Mouse (Mus musculus) right cerebral cortex, postnatal 4 days (tissue): ENCODE results near the gene Sgta.
"Not testable (repeated sequence)": the region's sequence is repeated elsewhere in the genome, so short reads cannot be mapped to it uniquely, and the experiment has no call there.

Source experiments
- DNase-seq: peaks from one replicate; pipeline ENCODE4 v3.0.0-alpha.2; 2022

Sgta gene

GRCm38 (mm10) chr10:81059603-81060543 is at the start of gene Sgta:
Gene Sgta, minus strand, starts transcription at chr10:81060181.
- DNase-seq = peak; percentile 98

GRCm38 (mm10) chr10:81106113-81106721 is 46.2 kb upstream of the Sgta start:
- DNase-seq = peak; percentile 79

- DNase-seq = peak; percentile 95
These were observed 45.7 kb upstream of the Sgta start, which contains the start of gene Map2k2 for GRCm38 (mm10) chr10:81105565-81106112. Gene Map2k2, plus strand, starts transcription at chr10:81105915.

- DNase-seq = no peak
These were observed 35.1 kb upstream of the Sgta start for GRCm38 (mm10) chr10:81094931-81095678.

- peak; percentile 33 for DNase-seq
These were observed 32.7 kb upstream of the Sgta start for GRCm38 (mm10) chr10:81092465-81093250.

GRCm38 (mm10) chr10:81090621-81091020 is 30.6 kb upstream of the Sgta start:
- no peak for DNase-seq

GRCm38 (mm10) chr10:81089216-81089615 is 29.2 kb upstream of the Sgta start:
- peak; percentile 78 for DNase-seq

- DNase-seq = no peak
These were observed 27.0 kb upstream of the Sgta start for GRCm38 (mm10) chr10:81087021-81087420.

- peak; percentile 79 for DNase-seq
These were observed 22.4 kb upstream of the Sgta start for GRCm38 (mm10) chr10:81082168-81082960.

- DNase-seq = no peak
These were observed 20.2 kb upstream of the Sgta start for GRCm38 (mm10) chr10:81080008-81080655.

GRCm38 (mm10) chr10:81077916-81078315 is 17.9 kb upstream of the Sgta start:
- no peak for DNase-seq

- no peak for DNase-seq
These were observed 16.4 kb upstream of the Sgta start for GRCm38 (mm10) chr10:81076356-81076755.

- DNase-seq = no peak
These were observed 15.8 kb upstream of the Sgta start for GRCm38 (mm10) chr10:81075734-81076133.

GRCm38 (mm10) chr10:81073464-81073863 is 13.5 kb upstream of the Sgta start:
- DNase-seq = no peak

- no peak for DNase-seq
These were observed 12.3 kb upstream of the Sgta start for GRCm38 (mm10) chr10:81072290-81072689.

- DNase-seq = peak; percentile 95
These were observed 9.9 kb upstream of the Sgta start, which contains the start of gene Thop1 for GRCm38 (mm10) chr10:81069836-81070235. Gene Thop1, plus strand, starts transcription at chr10:81070035.

GRCm38 (mm10) chr10:81068706-81069105 is 8.7 kb upstream of the Sgta start:
- DNase-seq = no peak

GRCm38 (mm10) chr10:81064519-81064918 is 4.5 kb upstream of the Sgta start:
- DNase-seq = not testable (repeated sequence)

- no peak for DNase-seq
These were observed 2.7 kb upstream of the Sgta start for GRCm38 (mm10) chr10:81062710-81063109.

- no peak for DNase-seq
These were observed 1.1 kb downstream of the Sgta start for GRCm38 (mm10) chr10:81058896-81059295.
